Mouse (Mus musculus) cerebellum, adult (tissue): Measurements from ENCODE around the gene Tbck.

ENCODE experiments used
- ATAC-seq: cut with Nextera tagmentation; 2 replicates; pipeline ENCODE4 v1.9.2; 2017; ENCODE audit warnings: mild to moderate bottlenecking, moderate library complexity, mixed read lengths; ENCODE audit not compliant: insufficient number of reproducible peaks, low FRiP score, low TSS enrichment

Gene Tbck

DNA sequence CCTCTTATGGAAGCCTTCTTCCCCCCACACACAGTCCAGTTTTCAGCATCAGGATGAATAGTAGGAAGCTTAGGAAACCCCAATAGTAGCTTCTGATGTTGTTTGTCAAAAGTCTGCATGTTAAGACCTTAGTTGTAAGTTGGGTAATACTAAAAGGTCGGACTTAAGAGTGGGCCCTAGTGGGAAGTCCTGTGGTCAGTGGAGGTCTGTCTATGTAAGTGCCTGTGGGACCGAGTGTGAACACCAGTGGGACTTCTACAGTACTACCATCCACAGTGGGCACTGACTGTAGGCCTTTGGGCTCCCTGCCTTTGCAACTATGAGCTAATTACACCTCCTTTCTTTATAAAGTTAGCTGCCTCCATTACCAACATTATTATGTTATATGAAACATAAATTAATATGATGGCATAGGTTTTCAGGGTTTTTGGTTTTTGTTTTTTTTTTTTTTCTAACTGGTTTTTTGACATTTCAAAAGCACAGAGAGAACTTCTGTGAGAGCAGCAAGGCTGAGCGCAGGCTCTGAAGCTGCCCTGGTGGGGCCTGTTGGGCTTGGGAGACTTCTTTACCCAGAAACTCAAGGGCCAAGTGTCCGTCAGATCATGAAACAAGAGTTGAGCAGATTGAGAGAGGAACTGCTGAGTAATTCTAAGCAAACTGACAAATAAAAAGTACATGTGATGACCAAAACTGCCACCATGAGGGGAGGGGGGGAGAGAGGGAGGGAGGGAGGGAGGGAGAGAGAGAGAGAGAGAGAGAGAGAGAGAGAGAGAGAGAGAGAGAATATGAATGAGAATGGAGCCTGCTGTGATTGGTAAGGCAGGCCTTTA is 131.8 kb downstream of the Tbck start:
- ATAC-seq: no peak

DNA sequence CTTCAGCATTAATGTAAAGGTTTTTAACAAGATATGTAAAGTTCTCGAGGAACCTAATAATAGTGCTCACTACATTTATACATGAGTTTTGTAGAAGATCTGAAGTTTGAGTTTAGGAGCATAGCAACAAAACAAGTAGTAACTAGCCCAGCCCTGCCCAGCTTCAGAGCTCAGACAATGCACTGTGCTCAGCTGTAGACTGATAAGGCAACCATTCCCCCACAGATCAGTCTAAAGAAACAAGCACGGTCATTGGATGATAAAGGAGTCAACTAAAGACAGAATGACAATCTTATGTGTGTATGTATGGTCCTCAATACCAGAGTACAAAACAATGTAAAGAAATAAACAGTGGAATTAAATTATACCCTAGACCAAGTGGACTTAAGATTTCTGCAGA is 135.5 kb downstream of the Tbck start:
- no peak for ATAC-seq

- ATAC-seq: no peak
Measured at GRCm38 (mm10) chr3:132831179-132831873, 147.4 kb downstream of the Tbck start.

- ATAC-seq: no peak
Measured at GRCm38 (mm10) chr3:132835118-132835794, 151.3 kb downstream of the Tbck start.

GRCm38 (mm10) chr3:132837134-132837533 is 153.2 kb downstream of the Tbck start:
- no peak for ATAC-seq

DNA sequence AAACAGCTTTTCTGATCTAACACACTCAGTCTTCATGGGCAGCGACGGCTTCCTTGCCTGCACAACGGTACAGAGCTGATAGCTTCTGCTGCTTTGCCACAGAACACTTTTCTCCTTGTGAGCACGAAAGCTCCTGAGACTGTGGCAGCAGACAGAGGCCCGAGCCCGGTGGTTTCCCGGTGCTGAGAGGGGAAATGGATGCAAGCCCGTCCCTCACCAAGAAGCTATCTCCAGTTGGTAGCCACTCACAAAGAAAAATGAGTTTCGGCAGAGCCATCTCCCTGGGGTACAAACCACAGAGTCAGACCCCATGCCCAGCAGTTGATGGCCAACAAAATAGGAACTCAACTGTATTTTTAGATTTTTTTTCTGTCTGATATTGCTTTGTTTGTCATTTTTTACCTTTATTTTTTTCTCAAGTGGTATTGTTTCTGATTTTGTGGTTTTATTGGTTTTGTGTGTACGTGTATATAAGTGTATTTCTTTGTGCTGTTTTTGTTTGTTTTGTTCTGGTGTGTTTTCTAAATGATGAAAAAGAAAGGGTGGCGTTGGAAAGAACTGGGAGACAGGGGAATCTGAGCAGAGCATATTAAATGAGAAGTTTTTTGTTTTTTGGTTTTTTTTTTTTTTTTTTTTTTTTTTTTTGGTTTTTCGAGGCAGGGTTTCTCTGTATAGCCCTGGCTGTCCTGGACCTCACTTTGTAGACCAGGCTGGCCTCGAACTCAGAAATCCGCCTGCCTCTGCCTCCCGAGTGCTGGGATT is 154.9 kb downstream of the Tbck start:
- ATAC-seq: no peak

- ATAC-seq: no peak
Measured at GRCm38 (mm10) chr3:132839516-132839915, 155.6 kb downstream of the Tbck start.

DNA sequence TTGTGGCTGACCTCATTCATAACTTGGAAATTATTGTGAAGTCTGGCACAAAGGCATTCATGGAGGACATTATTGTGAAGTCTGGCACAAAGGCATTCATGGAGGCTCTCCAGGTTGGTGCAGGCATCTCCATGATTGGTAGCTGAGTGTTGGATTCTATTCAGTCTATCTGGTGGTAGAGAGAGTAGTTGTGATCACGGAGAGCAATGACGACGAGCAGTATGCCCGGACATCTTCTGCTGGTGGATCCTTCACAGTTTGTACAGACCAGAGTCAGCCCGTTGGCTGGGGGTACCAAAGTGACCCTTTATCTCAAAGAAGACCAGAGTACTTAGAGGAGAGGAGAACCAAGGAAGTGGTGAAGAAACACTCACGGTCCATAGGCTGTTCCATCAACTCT is 158.7 kb downstream of the Tbck start:
- no peak for ATAC-seq

DNA sequence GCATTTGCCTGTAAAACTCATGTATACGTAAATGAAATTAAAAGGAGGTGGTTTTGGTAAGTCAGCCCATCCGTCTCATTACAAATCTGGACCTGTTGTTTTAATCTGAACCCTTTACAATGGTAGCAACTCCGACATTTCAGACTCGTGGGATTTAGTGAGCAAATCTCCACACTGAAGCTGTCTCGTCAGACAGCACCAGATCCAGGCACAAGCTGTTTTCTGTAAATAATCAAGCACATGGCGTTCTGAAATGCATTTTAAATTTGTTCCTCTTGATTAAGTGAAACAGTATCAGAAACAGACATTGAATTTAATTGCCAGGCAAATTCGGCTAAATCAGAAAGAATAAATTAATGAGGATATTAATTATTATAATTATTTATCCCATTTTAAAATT is 165.7 kb downstream of the Tbck start:
- ATAC-seq: no peak

DNA sequence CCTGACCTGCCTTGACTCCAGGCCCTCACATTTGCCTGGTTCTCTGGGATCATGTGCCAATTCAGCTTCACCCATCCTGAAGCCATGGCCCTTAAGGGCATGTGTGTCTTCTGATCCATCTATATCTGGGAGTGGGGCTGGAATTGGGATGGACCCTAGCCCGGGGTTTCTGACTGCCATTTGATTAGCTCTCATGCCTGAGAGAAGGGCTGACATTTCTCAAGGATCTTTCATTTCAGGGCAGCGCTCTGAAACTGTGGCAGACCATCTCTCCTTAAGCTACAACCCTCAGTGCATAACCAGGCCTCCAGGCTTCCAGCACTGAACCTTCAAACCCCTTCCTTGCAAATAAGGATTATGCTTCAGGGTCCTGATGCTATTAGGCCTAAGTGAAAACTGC is 166.5 kb downstream of the Tbck start:
- no peak for ATAC-seq

DNA sequence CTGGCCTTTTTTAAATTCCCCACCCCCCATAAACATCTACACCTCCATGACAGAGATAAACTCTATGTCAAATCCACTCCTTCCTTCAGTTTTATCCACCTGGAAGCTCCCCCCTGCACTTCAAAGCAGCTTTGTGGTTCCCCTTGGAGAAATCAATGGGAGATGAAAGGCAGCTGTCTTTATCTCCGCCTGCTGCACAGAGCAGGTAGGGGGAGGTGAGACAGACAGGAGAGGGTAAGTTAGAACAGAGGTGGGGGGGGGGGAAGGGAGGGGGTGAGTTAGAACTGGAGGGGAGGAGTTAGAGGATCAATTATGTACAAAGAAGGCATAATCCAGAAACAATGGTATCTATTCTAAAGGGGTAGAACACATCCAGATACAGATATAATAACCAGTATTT is 167.5 kb downstream of the Tbck start:
- ATAC-seq: no peak

- no peak for ATAC-seq
Measured at GRCm38 (mm10) chr3:132851841-132852728, 168.1 kb downstream of the Tbck start.

- no peak for ATAC-seq
Measured at GRCm38 (mm10) chr3:132854271-132854670, 170.3 kb downstream of the Tbck start.

- ATAC-seq: no peak
Measured at GRCm38 (mm10) chr3:132855458-132856212, 171.7 kb downstream of the Tbck start.

GRCm38 (mm10) chr3:132856651-132857050 is 172.7 kb downstream of the Tbck start:
- ATAC-seq: no peak

DNA sequence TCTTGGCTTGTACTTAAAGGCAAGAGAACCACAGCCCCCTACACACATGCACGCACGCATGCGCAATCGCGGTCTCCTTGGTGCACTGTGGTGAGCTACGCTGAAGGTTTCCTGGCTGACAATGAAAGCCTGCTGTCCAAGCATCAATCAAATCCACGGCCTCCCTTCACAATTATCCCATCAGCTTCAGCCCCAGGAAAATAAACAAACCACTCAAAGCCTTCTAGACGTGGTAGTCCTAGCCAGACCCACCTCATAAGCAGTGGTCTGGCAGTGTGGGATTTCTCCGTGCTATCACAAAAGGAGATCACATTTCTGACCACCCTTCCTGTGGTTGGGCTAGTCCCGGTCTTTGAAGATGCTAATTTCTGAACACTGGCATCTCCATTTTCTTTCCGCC is 174.9 kb downstream of the Tbck start:
- no peak for ATAC-seq

DNA sequence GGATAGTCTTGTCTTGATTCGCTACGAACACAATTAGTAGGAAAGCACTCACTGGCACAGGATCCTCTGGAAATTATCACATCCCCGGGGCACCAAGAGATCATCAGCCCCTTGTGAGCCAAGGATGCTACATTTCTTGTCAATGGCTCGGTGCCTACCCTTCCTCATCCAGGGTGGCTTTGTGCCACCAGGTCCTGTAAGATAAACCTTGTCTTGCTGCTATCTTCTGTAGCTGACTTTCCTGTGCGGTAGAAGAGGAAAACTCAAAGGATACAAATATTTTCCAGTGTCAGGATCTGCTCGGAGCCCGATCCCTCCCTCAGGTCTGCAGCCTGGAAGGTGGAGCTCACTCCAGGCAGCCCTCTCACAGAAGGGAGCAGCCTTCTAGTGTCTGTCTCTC is 175.6 kb downstream of the Tbck start:
- no peak for ATAC-seq

DNA sequence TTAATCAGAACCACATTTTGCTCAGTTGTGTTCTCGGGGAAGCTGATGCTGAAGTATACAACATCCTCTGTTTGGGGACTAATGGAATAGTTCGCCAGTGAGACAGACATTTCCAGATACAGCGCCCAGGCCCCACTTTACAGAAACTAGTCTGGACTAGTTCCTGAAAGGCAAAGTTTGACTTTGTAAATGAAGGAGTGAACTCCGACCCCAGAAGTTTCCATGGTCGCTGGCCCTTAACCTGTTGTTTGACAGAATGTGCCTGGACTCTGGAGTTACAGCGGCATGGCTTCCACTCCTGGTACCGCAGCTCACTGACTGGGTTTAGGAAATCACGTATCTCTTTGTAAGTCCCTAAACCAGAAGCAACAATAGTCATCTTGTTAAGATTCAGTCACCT is 176.9 kb downstream of the Tbck start:
- ATAC-seq: no peak

GRCm38 (mm10) chr3:132863843-132864242 is 179.9 kb downstream of the Tbck start:
- no peak for ATAC-seq
